Mouse (Mus musculus) splenic B cell, adult 2 months (primary cell): ENCODE data around the gene Ncam1.

ENCODE experiments used
- DNase-seq: peaks from one replicate; pipeline ENCODE4 v3.0.0-alpha.2; 2011; ENCODE audit warnings: low read depth, low spot score
- H3K27me3 ChIP-seq: 2 replicates; pipeline ENCODE4 v1.6.1; 2012; ENCODE audit warnings: mild to moderate bottlenecking, low read length, moderate library complexity, mixed read lengths; ENCODE audit not compliant: control insufficient read depth, poor library complexity, insufficient read depth, severe bottlenecking
- H3K36me3 ChIP-seq: 2 replicates; pipeline ENCODE4 v1.6.1; 2012; ENCODE audit warnings: mild to moderate bottlenecking, low read length, moderate library complexity, mixed read lengths; ENCODE audit not compliant: control insufficient read depth, poor library complexity, insufficient read depth, severe bottlenecking

The Ncam1 gene

DNA sequence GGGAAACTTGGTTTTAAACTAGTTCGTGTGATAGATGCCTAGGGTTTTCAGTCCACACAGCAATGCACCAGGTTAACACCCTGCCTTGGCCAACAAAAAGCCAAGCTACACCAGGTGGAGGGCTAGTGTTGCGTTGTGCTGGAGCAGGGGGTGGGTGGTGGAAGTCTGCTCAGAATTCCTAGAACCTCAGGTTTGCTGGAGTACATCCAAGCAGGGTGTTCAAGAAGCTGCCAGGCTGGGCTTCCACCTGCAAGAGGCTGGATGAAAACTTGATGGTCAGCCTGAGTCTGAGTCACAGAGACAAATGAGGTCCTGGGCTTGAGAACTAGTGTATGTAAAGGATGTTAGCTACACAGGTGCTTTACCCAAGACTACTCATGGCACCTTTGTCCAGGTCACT, 166.1 kb downstream of the Ncam1 start:
- Histone ChIP-seq H3K36me3 (no peaks in the 10 kb centered on the region), H3K27me3 (no peaks in the 10 kb centered on the region)
- no peak for DNase-seq

DNA sequence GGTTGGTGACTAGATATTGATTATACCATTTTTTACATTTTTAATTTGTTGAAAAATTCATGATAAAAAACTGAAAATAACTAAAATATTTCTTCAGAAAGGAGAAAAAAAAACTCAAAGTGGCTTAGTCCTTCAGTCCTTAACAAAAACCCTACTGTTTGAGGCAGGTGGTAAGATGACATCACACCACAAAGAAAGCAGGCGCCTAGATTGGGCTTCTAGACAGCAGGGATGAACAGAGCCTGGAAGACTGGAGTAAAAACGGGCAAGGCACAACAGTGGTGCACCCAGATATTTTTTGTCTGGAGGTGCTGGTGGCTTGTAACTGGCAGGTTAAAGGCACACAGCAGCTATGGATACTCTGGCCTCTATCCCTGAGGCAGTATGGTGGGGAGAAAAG, 168.4 kb downstream of the Ncam1 start:
- DNase-seq = no peak
- H3K27me3 ChIP-seq = no peaks in the 10 kb centered on the region
- H3K36me3 ChIP-seq = no peaks in the 10 kb centered on the region

DNA sequence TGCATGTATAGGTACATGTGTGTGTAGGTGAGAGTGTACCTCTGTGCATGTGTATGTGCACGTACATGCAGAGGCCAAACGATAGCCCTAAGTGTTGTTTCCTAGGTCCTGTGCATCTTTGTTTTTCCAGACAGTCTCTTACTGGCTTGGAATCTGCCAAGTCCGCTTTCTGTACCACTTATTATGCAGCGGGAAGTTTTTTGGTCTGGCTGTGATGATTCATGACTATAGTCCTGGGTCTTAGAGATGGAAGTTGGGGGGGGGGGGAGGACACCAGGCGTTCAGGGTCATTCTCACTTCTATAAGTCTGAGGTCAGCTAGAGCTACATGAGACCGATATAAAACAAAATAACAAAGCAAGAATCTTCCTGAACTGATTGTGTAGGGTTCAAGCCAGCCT, 173.8 kb downstream of the Ncam1 start:
- H3K36me3 ChIP-seq = no peaks in the 10 kb centered on the region
- DNase-seq = no peak

DNA sequence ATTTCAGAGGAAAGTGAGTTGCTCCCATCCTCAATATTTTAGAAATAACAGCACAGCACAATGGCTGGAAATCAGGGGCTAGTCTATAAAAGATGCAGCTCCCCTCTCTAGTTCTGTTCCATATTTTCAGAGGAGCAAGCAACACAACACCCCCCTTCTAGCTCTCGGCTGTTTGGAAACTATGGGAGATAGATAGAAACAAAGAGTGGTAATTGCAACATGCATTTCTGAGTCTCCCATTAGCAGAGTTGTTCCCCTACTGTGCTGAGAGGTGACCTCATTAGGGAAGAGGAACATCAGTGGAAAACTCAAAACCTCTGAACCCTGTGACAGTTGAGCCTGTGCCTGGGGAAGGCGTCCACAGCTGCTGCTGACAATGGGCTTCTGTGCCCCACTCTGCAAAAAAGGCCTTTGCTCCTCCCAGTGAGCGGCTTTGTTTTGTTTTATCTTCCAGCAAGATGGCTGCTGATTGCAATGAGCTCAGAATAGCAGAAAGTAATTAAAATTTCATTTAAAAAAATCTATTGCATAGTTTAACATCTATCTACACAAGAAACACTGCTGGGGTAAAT, 174.7 kb downstream of the Ncam1 start:
- H3K27me3 ChIP-seq = no peaks in the 10 kb centered on the region
- no peaks in the 10 kb centered on the region for H3K36me3 ChIP-seq
- no peak for DNase-seq

More for the DNA sequence above, 173.8 kb downstream of the Ncam1 start:
- H3K27me3 ChIP-seq = no peaks in the 10 kb centered on the region

DNA sequence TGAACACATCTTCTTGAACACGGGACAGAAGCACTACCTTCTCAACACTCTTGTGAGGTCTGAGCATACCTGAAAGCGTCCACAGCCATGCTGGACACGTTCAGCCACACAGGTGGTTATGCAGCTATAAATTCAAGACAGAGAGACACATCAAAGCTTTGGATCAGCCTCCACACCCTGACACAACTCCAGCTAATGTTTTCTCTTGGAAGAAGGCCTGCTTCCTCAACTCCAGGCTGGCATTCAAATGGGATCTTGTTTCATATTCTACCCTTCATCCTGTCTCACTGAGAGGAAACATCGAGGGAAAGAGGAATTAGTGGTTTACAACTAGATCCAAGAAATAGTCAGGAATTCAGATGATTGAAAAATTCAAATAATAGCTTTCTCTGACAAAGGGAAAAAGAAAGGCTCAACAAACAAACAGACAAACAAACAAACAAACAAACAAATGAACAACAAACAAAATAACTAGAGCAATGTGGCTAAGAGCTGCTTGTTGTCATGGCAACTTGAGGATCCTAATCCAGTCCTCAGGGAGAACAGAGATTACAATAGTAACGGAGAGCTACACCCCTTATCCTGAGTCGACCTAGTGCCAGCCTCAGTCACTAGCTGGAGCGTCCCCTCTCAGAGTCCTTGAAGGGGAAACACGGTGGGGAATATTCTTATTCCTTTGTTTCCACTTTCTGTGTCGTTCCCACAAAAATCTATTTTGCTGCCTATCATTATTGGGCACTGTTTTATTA, 175.6 kb downstream of the Ncam1 start:
- Histone ChIP-seq H3K27me3 (no peaks in the 10 kb centered on the region), H3K36me3 (no peaks in the 10 kb centered on the region)
- DNase-seq = no peak

DNA sequence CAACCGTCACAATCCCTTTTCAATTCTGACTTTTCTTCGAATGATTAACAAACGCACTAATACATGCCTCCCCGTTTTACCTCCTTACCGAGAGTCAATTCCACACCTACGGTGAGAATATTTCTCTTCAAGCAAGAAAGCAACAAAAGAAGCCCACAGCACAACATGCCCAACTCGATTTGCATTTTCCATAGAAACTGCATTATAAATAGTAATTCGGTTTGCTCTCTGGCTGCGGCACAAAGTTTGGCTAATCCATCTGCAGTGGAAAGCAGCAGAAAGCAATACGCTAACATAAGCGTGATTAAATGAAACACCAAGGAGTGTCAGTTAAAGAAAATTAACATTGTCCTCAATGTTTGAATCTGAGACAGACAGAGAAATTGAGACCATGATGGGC, 177.0 kb downstream of the Ncam1 start:
- DNase-seq = no peak
- H3K27me3 ChIP-seq = no peaks in the 10 kb centered on the region
- no peaks in the 10 kb centered on the region for H3K36me3 ChIP-seq

DNA sequence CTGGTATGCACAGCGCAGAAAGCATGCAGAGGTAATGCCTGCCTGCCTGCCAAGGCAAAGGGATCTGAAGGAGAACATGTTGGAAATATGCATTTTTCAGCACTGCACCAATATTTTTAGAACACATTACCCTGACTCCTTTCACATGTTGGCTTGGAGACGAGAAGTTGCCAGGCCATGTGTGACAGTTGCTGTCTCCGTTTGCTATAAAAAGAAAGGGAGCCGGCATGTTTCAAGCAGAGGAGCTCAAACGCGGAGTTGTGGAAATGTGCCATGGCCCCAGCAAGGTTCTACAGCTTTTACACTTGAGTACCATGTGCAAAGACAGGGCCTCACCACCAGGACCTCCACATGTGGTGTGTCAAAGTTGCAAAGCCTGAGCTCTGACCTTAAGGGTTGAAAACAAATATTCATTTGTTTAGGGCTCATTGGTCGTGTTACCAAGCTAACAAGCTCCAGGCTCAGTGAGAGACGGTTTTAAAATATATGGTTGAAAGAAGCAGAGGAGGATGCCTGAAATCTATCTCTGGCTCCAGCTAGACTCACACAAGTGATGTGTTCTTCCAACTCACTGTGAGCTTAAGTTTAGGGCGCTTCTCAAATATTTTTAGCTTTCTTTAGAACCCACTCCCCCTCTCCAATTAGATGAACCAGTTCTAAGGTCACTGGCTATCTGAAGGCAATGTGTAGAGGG, 179.9 kb downstream of the Ncam1 start:
- DNase-seq = no peak
- Histone ChIP-seq H3K27me3 (no peaks in the 10 kb centered on the region), H3K36me3 (no peaks in the 10 kb centered on the region)

DNA sequence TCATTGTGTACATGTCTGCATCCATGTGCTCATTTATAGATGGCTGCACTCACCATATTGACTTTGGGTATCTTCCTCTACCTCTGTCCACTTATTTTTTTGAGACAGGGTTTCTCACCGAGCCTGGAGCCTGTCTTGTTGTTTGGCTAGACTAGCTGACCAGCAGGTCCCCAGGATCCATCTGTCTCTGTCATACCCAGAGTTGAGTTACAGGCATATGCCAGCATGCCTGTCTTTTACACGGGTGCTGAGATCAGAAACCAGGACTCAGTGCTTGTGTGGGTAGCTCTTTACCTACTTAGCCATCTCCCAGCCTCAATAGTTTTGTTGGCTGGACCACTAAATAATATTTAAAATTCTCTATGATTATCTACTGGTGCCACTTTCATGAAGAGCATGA, 180.5 kb downstream of the Ncam1 start:
- Histone ChIP-seq H3K27me3 (no peaks in the 10 kb centered on the region), H3K36me3 (no peaks in the 10 kb centered on the region)
- DNase-seq = no peak

DNA sequence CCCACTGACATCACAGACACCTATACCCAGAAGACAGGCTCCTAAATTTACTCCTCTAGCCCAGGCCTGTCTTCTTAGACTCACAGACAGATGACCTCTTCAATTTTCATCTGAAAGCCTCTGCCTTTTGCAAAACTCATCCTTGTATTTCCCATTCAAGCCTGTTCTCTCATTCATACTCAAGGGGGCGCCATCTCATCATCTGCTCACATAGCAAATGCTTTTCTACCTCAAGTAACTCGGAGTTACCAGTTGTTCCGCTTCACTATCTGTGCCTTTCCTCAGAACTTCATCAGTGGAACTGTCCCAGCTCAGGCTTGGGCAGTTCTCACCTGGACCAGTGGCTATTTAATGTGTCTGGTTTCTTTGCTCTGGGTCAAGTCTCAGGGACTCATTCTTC, 181.5 kb downstream of the Ncam1 start:
- no peaks in the 10 kb centered on the region for H3K27me3 ChIP-seq
- no peaks in the 10 kb centered on the region for H3K36me3 ChIP-seq
- no peak for DNase-seq

DNA sequence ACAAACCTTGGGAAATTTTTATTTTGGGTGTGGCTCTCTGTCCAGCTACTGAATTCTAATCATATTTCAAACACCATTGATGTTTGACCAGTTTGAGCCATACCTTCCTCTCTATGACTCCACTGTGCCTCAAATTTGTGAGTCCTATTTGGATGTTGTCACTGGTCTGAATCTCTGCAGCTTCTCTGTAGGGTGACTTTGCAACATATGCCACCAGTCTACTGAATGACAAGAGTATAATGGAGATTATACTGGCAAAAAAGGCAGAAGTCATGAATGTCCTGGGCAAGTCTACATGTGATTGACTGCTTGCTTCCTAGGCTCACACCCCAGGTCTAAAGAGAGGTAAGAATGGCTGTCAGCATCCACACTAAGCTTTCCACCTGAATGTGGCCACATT, 186.3 kb downstream of the Ncam1 start:
- DNase-seq = no peak
- Histone ChIP-seq H3K27me3 (no peaks in the 10 kb centered on the region), H3K36me3 (no peaks in the 10 kb centered on the region)

DNA sequence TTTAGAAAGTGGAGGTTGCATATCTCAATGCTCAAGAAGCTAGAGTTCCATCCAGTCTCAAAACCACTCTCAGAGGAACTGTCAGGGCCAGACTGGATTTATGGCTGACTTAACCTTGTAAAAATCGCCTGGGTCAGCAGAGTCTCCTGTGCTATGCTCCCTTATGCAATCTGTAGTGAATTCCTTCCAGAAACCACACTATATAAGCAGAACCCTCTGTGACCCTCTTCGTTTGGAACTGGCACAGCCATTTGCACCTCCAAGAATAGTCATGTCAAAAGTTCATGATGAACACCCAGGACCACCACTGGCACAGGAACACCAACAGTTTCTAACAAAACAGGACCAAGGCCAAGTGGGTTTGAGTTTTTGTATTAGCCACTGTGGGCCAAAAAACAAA, 190.5 kb downstream of the Ncam1 start:
- Histone ChIP-seq H3K36me3 (no peaks in the 10 kb centered on the region), H3K27me3 (no peaks in the 10 kb centered on the region)
- DNase-seq = no peak

DNA sequence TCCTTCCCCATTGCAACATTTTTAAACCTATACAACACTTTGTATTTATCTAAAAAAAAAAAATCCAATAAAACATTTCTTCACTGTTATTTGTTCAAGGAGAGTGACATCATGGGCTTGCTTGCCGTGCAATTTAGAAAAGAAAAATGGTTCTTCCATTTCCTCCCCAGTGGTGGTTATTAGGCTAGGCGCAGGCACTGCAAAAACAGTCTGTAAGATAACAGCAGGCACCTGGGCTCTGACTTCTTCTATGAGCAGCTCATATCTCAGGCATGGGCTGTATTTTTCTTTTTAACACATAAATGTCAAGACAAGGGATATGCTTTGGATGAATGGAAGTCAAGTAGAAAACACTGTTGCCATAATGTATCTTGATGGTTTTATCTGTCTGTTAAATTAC, 192.0 kb downstream of the Ncam1 start:
- H3K27me3 ChIP-seq = no peaks in the 10 kb centered on the region
- no peak for DNase-seq
- no peaks in the 10 kb centered on the region for H3K36me3 ChIP-seq

DNA sequence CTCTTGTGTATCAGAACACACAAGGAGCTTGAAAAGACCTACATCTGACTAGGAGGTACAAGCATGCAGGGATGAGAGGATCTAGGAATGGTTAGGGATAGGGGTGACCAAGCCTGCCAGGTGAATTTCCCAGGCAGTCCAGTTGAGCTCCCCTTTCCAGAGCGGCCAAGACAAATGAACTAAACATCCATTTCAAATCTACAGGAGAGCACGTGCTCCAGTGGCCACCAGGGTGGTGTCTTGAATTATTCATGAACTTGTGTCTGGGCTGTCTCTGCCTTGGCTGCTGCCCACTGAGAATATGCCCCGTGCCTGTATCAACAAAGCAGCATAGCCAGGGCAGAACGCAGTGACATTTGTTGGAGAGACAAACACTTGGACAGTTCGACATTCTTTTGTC, 192.4 kb downstream of the Ncam1 start:
- Histone ChIP-seq H3K27me3 (no peaks in the 10 kb centered on the region), H3K36me3 (no peaks in the 10 kb centered on the region)
- no peak for DNase-seq

DNA sequence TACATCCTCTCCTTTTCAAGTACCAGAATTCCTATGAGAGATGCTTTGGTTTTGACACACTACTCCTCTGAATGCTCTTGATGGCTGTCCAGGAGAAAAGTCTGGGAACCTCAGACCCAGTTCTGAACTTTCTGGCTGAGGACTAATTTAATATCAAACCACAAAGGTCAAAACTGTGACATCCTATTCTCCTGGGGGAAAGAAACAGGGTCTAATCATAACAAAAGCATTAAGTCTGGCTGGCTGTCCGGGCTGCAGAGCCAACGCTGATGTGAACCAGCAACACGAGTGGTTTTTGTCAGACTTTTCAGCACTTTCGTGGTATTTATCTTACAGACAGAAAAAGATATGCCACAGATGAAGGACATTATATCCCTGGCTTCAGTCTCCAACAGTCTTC, 192.9 kb downstream of the Ncam1 start:
- no peak for DNase-seq
- Histone ChIP-seq H3K36me3 (no peaks in the 10 kb centered on the region), H3K27me3 (no peaks in the 10 kb centered on the region)

DNA sequence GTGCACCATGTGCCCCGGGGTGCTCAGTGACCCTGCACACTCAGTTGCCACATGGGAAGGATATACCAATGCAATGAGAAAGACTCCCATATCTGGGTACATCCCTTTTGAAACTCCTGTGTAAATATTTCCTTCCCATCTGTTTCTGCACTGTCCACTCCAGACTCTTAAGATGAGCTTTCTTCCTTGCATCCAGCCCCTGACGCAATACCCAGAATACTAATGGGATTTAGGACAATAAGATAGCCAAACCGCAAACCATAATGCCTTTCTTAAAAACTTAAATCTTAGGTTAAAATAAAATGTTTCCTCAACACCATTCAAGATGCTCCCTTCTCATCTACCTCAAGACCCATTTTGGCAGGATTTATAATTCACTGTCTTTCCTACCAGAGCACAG, 193.4 kb downstream of the Ncam1 start:
- DNase-seq = no peak
- Histone ChIP-seq H3K36me3 (no peaks in the 10 kb centered on the region), H3K27me3 (no peaks in the 10 kb centered on the region)
